Mouse (Mus musculus): ENCODE data around the gene Ramp1. TPM values are rescaled to one million over a fixed set of nuclear protein-coding genes. Genes with fewer than 3 reads are reported as not detected.
A peak's percentile ranks its signal among the peaks of the same experiment; 100 is the strongest.

The Ramp1 gene
- total and polyA plus RNA-seq, 3 experiments, result 4.5 to 20.2 (median 5.8) TPM

- Histone ChIP-seq H3K4me1 (ENCODE audit: control insufficient read depth, insufficient read depth, low read length) (0 out of 2 replicates have a peak, but pooled peaks cover 1% of the 10 kb centered on the region), H3K27ac (no peak overlapping the region), H3K79me2 (replicated peaks; ENCODE audit: control insufficient read depth, insufficient read depth, low read length) (no peaks in the 10 kb centered on the region), H3K36me3 (ENCODE audit: control insufficient read depth, insufficient read depth, low read length) (no peaks in the 10 kb centered on the region), H3K9ac (ENCODE audit: low read depth, low read length) (no peak overlapping the region), H3K27me3 (ENCODE audit: control insufficient read depth, insufficient read depth, low read length) (no peaks in the 10 kb centered on the region), H3K4me3 (no peak overlapping the region)
- intact Hi-C loops (cut with DNase I), result no loop called here
- WGBS, result 78% methylated on average over 7 of the region's 7 CpGs
- TF ChIP-seq POLR2A (IDR thresholded peaks at IDR 0.05; ENCODE audit: insufficient read depth, low read depth, low read length), result no peak
- TF ChIP-seq EP300 (IDR thresholded peaks at IDR 0.05; ENCODE audit: insufficient read depth, low read depth, low read length), result no peak
- no peak for TF ChIP-seq CTCF (IDR thresholded peaks at IDR 0.05)
- peak in 1 of 2 experiments; percentile 8 for DNase-seq
Observed at GRCm38 (mm10) chr1:91187786-91188640, 8.4 kb downstream of the Ramp1 start.

- Histone ChIP-seq H3K27me3 (ENCODE audit: control insufficient read depth, insufficient read depth, low read length) (no peaks in the 10 kb centered on the region), H3K36me3 (ENCODE audit: control insufficient read depth, insufficient read depth, low read length) (no peaks in the 10 kb centered on the region), H3K9ac (ENCODE audit: low read depth, low read length) (no peak overlapping the region), H3K79me2 (replicated peaks; ENCODE audit: control insufficient read depth, insufficient read depth, low read length) (no peaks in the 10 kb centered on the region), H3K4me3 (no peak overlapping the region), H3K4me1 (ENCODE audit: control insufficient read depth, insufficient read depth, low read length) (0 out of 2 replicates have a peak, but pooled peaks cover 1% of the 10 kb centered on the region), H3K27ac (no peak overlapping the region)
- DNase-seq, result no peak
- intact Hi-C loops (cut with DNase I), result no loop called here
- no peak for TF ChIP-seq POLR2A (IDR thresholded peaks at IDR 0.05; ENCODE audit: insufficient read depth, low read depth, low read length)
- no peak for TF ChIP-seq CTCF (IDR thresholded peaks at IDR 0.05)
- no peak for TF ChIP-seq EP300 (IDR thresholded peaks at IDR 0.05; ENCODE audit: insufficient read depth, low read depth, low read length)
- WGBS, result 86% methylated on average over 10 of the region's 10 CpGs
Observed at GRCm38 (mm10) chr1:91188851-91189460, 9.3 kb downstream of the Ramp1 start.

GRCm38 (mm10) chr1:91192184-91192583 lies 12.6 kb downstream of the Ramp1 start:
- no peaks in the 10 kb centered on the region for H3K36me3 ChIP-seq (ENCODE audit: control insufficient read depth, insufficient read depth, low read length)
- H3K79me2 ChIP-seq (replicated peaks; ENCODE audit: control insufficient read depth, insufficient read depth, low read length), result no peaks in the 10 kb centered on the region
- H3K4me3 ChIP-seq, result no peak overlapping the region
- no peak overlapping the region for H3K9ac ChIP-seq (ENCODE audit: low read depth, low read length)
- WGBS, result 79% methylated on average over 8 of the region's 8 CpGs
- no peaks in the 10 kb centered on the region for H3K27me3 ChIP-seq (ENCODE audit: control insufficient read depth, insufficient read depth, low read length)
- intact Hi-C loops (cut with DNase I), result no loop called here
- DNase-seq, result no peak
- TF ChIP-seq POLR2A (IDR thresholded peaks at IDR 0.05; ENCODE audit: insufficient read depth, low read depth, low read length), result no peak
- TF ChIP-seq CTCF (IDR thresholded peaks at IDR 0.05), result no peak
- no peak for TF ChIP-seq EP300 (IDR thresholded peaks at IDR 0.05; ENCODE audit: insufficient read depth, low read depth, low read length)
- 0 out of 2 replicates have a peak, but pooled peaks cover under 1% of the 10 kb centered on the region for H3K4me1 ChIP-seq (ENCODE audit: control insufficient read depth, insufficient read depth, low read length)
- H3K27ac ChIP-seq, result no peak overlapping the region

- TF ChIP-seq EP300 (IDR thresholded peaks at IDR 0.05; ENCODE audit: insufficient read depth, low read depth, low read length), result no peak
- TF ChIP-seq POLR2A (IDR thresholded peaks at IDR 0.05; ENCODE audit: insufficient read depth, low read depth, low read length), result no peak
- no peak for TF ChIP-seq CTCF (IDR thresholded peaks at IDR 0.05)
- no peaks in the 10 kb centered on the region for H3K27me3 ChIP-seq (ENCODE audit: control insufficient read depth, insufficient read depth, low read length)
- no peak overlapping the region for H3K4me3 ChIP-seq
- H3K9ac ChIP-seq (ENCODE audit: low read depth, low read length), result no peak overlapping the region
- no peak for DNase-seq
- H3K27ac ChIP-seq, result no peak overlapping the region
- H3K79me2 ChIP-seq (replicated peaks; ENCODE audit: control insufficient read depth, insufficient read depth, low read length), result no peaks in the 10 kb centered on the region
- intact Hi-C loops (cut with DNase I), result no loop called here
- H3K36me3 ChIP-seq (ENCODE audit: control insufficient read depth, insufficient read depth, low read length), result no peaks in the 10 kb centered on the region
- 66% methylated on average over 4 of the region's 4 CpGs for WGBS
- no peaks in the 10 kb centered on the region for H3K4me1 ChIP-seq (ENCODE audit: control insufficient read depth, insufficient read depth, low read length)
Observed at GRCm38 (mm10) chr1:91193242-91193641, 13.6 kb downstream of the Ramp1 start.

DNA sequence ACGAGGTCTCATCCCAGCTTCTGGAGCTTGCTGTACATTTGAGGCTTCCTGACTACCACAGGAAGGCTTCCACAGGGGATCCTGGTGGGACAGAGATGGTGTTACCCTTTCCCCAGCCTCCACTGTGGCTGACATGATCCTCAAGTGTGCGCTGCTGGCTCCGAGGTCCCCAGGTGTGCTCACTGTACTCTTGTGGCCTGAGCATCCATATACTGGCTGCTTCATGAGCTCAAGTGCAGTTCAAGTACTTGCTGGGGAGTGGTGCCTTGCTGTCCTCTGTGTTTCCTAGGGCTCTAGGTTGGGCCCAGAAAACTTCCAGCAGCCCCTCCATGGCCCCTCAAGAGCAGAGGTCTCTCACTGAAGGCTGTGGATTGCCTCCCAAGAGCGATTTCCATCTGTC lies 14.1 kb downstream of the Ramp1 start:
- TF ChIP-seq EP300 (IDR thresholded peaks at IDR 0.05; ENCODE audit: insufficient read depth, low read depth, low read length) (no peak), CTCF (IDR thresholded peaks at IDR 0.05) (no peak), POLR2A (IDR thresholded peaks at IDR 0.05; ENCODE audit: insufficient read depth, low read depth, low read length) (no peak)
- H3K4me3 ChIP-seq, result no peak overlapping the region
- no peaks in the 10 kb centered on the region for H3K27me3 ChIP-seq (ENCODE audit: control insufficient read depth, insufficient read depth, low read length)
- H3K9ac ChIP-seq (ENCODE audit: low read depth, low read length), result no peak overlapping the region
- no peaks in the 10 kb centered on the region for H3K36me3 ChIP-seq (ENCODE audit: control insufficient read depth, insufficient read depth, low read length)
- intact Hi-C loops (cut with DNase I), result no loop called here
- H3K79me2 ChIP-seq (replicated peaks; ENCODE audit: control insufficient read depth, insufficient read depth, low read length), result no peaks in the 10 kb centered on the region
- no peak for DNase-seq
- WGBS, result 85% methylated on average over 4 of the region's 4 CpGs
- no peaks in the 10 kb centered on the region for H3K4me1 ChIP-seq (ENCODE audit: control insufficient read depth, insufficient read depth, low read length)
- no peak overlapping the region for H3K27ac ChIP-seq

DNA sequence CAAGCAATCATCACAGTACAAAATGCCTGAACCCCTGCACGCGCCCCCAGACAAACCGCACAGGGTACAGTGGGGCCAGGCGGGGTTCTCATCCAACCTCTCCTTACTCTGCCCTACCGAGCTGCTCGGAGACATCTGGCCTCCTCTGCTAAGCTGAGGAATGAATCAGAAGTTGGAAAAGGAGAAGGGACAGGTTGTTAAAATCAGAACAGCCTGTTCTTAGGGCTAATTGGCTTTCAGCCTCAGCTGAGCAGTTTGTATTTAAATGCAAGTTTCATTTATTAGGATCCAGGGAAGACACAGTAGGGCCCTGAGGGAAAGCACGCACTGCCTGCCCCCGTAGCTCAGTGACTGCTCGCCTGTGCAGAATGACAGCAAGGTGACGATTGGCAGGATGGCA lies 20.2 kb downstream of the Ramp1 start:
- intact Hi-C loops (cut with DNase I), result no loop called here
- no peaks in the 10 kb centered on the region for H3K36me3 ChIP-seq (ENCODE audit: control insufficient read depth, insufficient read depth, low read length)
- no peaks in the 10 kb centered on the region for H3K79me2 ChIP-seq (replicated peaks; ENCODE audit: control insufficient read depth, insufficient read depth, low read length)
- H3K27me3 ChIP-seq (ENCODE audit: control insufficient read depth, insufficient read depth, low read length), result no peaks in the 10 kb centered on the region
- no peak overlapping the region for H3K9ac ChIP-seq (ENCODE audit: low read depth, low read length)
- no peak overlapping the region for H3K27ac ChIP-seq
- DNase-seq, result no peak
- no peak for TF ChIP-seq EP300 (IDR thresholded peaks at IDR 0.05; ENCODE audit: insufficient read depth, low read depth, low read length)
- TF ChIP-seq CTCF (IDR thresholded peaks at IDR 0.05), result no peak
- WGBS, result 94% methylated on average over 10 of the region's 10 CpGs
- no peak overlapping the region for H3K4me3 ChIP-seq
- no peaks in the 10 kb centered on the region for H3K4me1 ChIP-seq (ENCODE audit: control insufficient read depth, insufficient read depth, low read length)

Data from heart, adult 2 months (tissue).